Mouse (Mus musculus) liver, adult 2 months (tissue): Measurements from ENCODE around the gene Ano6. TPM values are rescaled to one million over a fixed set of nuclear protein-coding genes. Genes with fewer than 3 reads are reported as not detected.

Experiments
- DNase-seq: peaks from one replicate; pipeline ENCODE4 v3.0.0-alpha.2; 2011; ENCODE audit warnings: low read depth, low spot score; ENCODE audit errors: extremely low read depth
- H3K27ac ChIP-seq: fragments of 200-500 bp; replicated peaks from 2 replicates; pipeline ENCODE4 v1.5.1; 2012; ENCODE audit warnings: low read depth, mild to moderate bottlenecking, control low read depth, inconsistent platforms, low read length; ENCODE audit not compliant: insufficient read depth
- H3K27me3 ChIP-seq: fragments of 200-500 bp; 2 replicates; pipeline ENCODE4 v1.6.1; 2012; ENCODE audit warnings: mild to moderate bottlenecking, moderate library complexity, low read length, inconsistent platforms; ENCODE audit not compliant: control insufficient read depth, insufficient read depth
- H3K36me3 ChIP-seq: fragments of 200-500 bp; 2 replicates; pipeline ENCODE4 v1.6.1; 2012; ENCODE audit warnings: low read length, inconsistent platforms; ENCODE audit not compliant: control insufficient read depth, insufficient read depth
- H3K4me1 ChIP-seq: fragments of 200-500 bp; 2 replicates; pipeline ENCODE4 v1.6.1; 2011; ENCODE audit warnings: low read length; ENCODE audit not compliant: control insufficient read depth, insufficient read depth
- H3K4me3 ChIP-seq: fragments of 200-500 bp; 2 replicates; pipeline ENCODE4 v1.5.1; 2011; ENCODE audit warnings: low read depth, mild to moderate bottlenecking, control low read depth, low read length, moderate library complexity; ENCODE audit not compliant: insufficient read depth
- H3K79me2 ChIP-seq: fragments of 200-500 bp; 2 replicates; pipeline ENCODE4 v1.6.1; 2012; ENCODE audit warnings: inconsistent platforms, mild to moderate bottlenecking, low read length, moderate library complexity; ENCODE audit not compliant: control insufficient read depth, insufficient read depth
- H3K9ac ChIP-seq: fragments of 200-500 bp; 2 replicates; pipeline ENCODE4 v1.6.1; 2012; ENCODE audit warnings: low read depth, mild to moderate bottlenecking, control low read depth, inconsistent platforms, low read length
- CTCF ChIP-seq: fragments of 200-500 bp; IDR thresholded peaks from 2 replicates; pipeline ENCODE4 v1.5.1; 2011; ENCODE audit warnings: low read depth, low read length, control low read depth
- POLR2A ChIP-seq: fragments of 200-500 bp; IDR thresholded peaks from 2 replicates; pipeline ENCODE4 v1.6.1; 2011; ENCODE audit warnings: low read length, control low read depth; ENCODE audit not compliant: insufficient read depth; ENCODE audit errors: extremely low read depth
- WGBS: fragments of 180-500 bp; shearing (Covaris S2); methylation state at CpG from one replicate; pipeline ENCODE4 v1.1.7; 2018; 5-methylcytosine and 5-hydroxymethylcytosine counted together
- polyA plus RNA-seq: library from polyadenylated mRNA; depleted of rRNA; stranded (reverse); fragments of >200 nt; gene quantifications from 2 replicates; pipeline ENCODE4 v1.2.3, GENCODE M21; 2012
- total RNA-seq: library from RNA; depleted of rRNA; stranded (reverse); fragments of >200 nt; gene quantifications from 2 replicates; pipeline ENCODE4 v1.2.3, GENCODE M21; 2014

Ano6 gene
- total and polyA plus RNA-seq, 2 experiments = 3.3 to 4.1 TPM

DNA sequence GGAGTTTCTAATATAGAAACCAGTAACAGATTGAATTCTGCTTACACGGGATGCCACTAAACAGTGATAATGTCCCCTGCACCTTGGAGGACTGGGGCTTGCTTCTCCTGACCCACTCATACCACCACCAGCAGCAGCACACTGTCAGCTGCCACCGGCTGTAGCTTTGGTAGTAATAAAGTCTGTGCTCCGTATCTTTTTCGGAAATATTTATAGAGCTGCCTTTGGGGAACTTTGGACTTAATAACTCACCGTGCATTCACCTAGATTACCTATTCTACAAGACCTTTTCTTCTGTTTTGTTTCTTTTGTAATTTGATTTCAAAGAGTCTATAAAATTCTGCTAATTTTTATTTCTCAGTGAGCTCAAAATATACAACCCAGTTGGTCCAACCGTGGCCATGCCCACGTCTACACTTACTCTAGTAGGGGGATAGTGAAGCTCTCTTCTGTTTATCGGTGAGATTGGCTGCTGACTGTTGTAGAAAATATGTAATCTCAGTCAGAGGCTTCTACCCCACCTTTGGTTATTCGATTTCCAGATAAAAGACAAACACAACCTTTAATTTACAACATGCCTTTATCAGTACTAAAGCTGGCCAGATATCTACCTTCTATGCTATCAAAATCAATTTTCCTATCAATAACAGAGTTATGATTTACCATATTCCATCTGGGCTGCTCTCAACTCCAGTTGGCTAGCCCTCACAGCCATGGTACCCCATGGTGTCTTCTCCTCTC is 15.8 kb upstream of the Ano6 start:
- H3K27ac ChIP-seq = no peak overlapping the region
- 47% methylated on average over 9 of the region's 9 CpGs for WGBS
- no peaks in the 10 kb centered on the region for H3K36me3 ChIP-seq
- no peak overlapping the region for H3K4me3 ChIP-seq
- DNase-seq = peak; percentile 60
- TF ChIP-seq CTCF (no peak), POLR2A (no peak)
- H3K27me3 ChIP-seq = no peaks in the 10 kb centered on the region
- no peak overlapping the region for H3K9ac ChIP-seq
- H3K4me1 ChIP-seq = peaks cover 6% of the 10 kb centered on the region; the same call in 1 of the 2 replicates
- H3K79me2 ChIP-seq = no peaks in the 10 kb centered on the region

DNA sequence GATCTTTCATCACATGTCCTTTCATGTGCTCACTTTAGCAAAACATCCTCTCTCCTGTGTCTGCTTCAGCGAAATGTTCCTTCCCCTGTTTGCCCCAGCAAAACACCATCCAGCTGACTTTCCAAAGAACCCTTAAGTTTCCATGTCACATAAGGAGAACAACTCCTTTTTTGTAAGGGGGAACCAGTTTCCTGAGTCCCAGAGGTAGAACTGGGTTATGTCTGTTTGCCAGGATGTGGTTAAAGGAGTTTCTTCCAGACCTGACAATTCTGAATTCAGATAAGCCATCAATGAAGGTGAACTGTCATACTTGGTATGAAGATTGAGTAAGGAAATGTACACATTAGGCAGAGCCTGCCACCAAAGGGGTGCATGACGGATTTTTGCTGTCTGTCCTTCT is 12.9 kb upstream of the Ano6 start:
- 94% methylated on average over 2 of the region's 2 CpGs for WGBS
- TF ChIP-seq CTCF = no peak
- TF ChIP-seq POLR2A = no peak
- Histone ChIP-seq H3K79me2 (no peaks in the 10 kb centered on the region), H3K27me3 (no peaks in the 10 kb centered on the region), H3K9ac (no peak overlapping the region), H3K27ac (no peak overlapping the region), H3K36me3 (no peaks in the 10 kb centered on the region), H3K4me1 (peaks cover 6% of the 10 kb centered on the region; the same call in 1 of the 2 replicates), H3K4me3 (no peak overlapping the region)
- no peak for DNase-seq

DNA sequence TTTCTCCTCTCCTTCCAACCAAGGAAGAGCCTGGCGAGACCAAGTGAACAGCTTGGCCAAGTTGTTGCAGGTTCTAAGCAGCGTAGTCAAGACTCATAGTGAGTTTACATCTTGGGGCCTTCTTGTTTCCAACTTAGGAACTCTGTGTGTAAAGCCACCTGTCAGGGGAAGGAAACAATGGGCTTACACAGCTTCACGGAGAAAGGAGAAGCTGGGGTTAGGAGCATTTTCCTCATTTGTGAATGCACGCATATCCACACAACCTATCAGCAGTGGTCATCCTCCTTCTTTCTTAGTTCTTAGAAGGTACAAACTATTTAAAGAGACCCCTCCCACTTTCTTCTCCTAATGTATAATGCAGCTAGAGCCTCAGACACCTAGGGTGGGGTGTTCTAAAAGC is 11.9 kb upstream of the Ano6 start:
- WGBS = 88% methylated on average over 4 of the region's 4 CpGs
- Histone ChIP-seq H3K4me1 (peaks cover 6% of the 10 kb centered on the region; the same call in 1 of the 2 replicates), H3K27ac (no peak overlapping the region), H3K79me2 (no peaks in the 10 kb centered on the region), H3K4me3 (no peak overlapping the region), H3K36me3 (no peaks in the 10 kb centered on the region), H3K9ac (no peak overlapping the region), H3K27me3 (no peaks in the 10 kb centered on the region)
- no peak for DNase-seq
- TF ChIP-seq CTCF (no peak), POLR2A (no peak)

DNA sequence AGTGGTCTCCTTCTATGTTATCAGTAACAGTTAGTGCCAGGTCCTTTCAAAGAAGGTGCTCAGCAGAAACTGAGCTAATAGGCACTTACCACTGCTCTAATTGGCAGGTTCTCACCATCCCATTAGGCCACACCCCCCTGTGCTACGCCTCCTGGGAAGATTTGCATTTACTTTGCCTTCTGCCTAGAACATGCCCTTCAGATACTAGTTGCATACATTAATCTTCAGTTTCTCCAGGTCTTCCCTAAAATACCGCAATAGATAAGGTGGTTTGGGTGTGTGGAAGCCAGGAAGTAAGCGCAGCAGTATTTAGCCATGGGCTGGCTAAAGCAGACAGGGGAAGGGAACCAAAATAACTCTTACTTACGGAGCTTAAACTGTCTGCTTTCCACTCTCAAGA is 4.0 kb upstream of the Ano6 start:
- no peak for TF ChIP-seq POLR2A
- TF ChIP-seq CTCF = no peak
- Histone ChIP-seq H3K4me3 (no peak overlapping the region), H3K9ac (no peak overlapping the region), H3K27ac (no peak overlapping the region), H3K4me1 (no peaks in the 10 kb centered on the region), H3K79me2 (no peaks in the 10 kb centered on the region), H3K27me3 (no peaks in the 10 kb centered on the region), H3K36me3 (no peaks in the 10 kb centered on the region)
- WGBS = 94% methylated on average over 4 of the region's 4 CpGs
- no peak for DNase-seq

DNA sequence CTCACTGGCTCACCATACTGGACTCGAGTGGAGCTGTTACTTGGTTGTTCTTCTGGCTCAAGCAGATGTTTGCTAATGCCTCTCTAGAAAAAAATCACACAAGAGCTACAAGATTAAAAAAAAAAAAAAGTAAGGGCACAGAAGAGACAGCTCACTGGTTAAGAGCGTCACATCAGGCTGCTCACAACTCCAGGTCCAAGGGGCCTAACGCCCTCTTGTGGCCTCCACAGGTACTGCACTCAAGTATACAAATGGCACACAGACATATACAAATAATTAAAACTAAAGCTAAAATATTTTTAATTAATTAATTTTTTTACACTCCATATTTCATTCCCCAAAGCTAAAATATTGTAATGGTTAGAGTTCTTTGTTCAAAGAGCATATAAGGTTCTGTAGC is 3.1 kb upstream of the Ano6 start:
- Histone ChIP-seq H3K36me3 (no peaks in the 10 kb centered on the region), H3K4me3 (no peak overlapping the region), H3K27me3 (no peaks in the 10 kb centered on the region), H3K79me2 (no peaks in the 10 kb centered on the region), H3K4me1 (no peaks in the 10 kb centered on the region), H3K9ac (no peak overlapping the region), H3K27ac (no peak overlapping the region)
- no peak for DNase-seq
- TF ChIP-seq CTCF = peak; percentile 69
- TF ChIP-seq POLR2A = no peak
- 62% methylated on average over 3 of the region's 3 CpGs for WGBS
